Mouse (Mus musculus) cerebral cortex, adult 2 months (tissue): ENCODE measurements around the gene Kcnq1.

Experiments
- WGBS: fragments of 180-500 bp; shearing (Covaris S2); methylation state at CpG from one replicate; pipeline ENCODE4 v1.1.7; 2018; 5-methylcytosine and 5-hydroxymethylcytosine counted together

Kcnq1 gene

GRCm38 (mm10) chr7:143138789-143139188 is 32.6 kb downstream of the Kcnq1 start:
- WGBS: 50% methylated on average over 1 of the region's 1 CpGs

DNA sequence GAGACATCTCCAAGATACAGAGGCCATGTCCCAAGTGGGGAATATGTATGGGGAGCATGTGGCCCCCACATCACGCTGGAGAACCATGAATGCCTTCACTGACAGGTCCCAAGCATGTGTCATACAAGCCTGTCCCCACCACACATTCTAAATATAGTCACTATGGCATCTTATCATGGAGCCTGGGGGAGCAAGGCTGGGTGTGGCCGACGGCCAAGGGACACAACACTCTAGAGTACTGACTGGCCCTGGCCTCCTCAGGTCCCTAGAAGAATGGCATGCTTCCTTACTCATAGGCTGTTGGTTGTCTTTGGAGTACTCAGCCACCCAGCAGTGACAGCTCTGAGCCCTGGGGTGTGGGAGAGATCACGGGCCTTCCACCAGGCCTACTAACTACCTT is 33.8 kb downstream of the Kcnq1 start:
- 90% methylated on average over 4 of the region's 4 CpGs for WGBS

- WGBS: 95% methylated on average over 2 of the region's 2 CpGs
Observed at GRCm38 (mm10) chr7:143142680-143143079, 36.5 kb downstream of the Kcnq1 start.

DNA sequence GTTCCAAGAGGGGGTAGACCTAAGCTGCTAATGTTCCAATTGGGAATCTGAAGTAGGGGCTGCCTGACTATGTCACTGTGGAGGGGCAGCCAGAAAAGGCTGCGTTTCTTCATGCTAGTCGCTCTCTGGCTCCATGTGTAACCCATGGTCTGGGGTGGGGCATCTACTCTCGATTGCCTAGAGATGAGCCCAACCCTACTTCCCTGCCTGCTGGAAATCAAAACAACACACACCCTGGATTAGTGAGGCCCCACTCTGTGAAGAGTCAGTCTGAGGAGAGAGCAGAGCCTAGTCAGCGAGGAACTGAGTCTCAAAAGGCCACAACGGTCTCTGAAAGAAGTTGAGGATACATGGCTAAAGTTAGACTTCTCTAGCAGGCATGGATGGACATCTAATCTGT is 40.9 kb downstream of the Kcnq1 start:
- WGBS: 83% methylated on average over 5 of the region's 5 CpGs

DNA sequence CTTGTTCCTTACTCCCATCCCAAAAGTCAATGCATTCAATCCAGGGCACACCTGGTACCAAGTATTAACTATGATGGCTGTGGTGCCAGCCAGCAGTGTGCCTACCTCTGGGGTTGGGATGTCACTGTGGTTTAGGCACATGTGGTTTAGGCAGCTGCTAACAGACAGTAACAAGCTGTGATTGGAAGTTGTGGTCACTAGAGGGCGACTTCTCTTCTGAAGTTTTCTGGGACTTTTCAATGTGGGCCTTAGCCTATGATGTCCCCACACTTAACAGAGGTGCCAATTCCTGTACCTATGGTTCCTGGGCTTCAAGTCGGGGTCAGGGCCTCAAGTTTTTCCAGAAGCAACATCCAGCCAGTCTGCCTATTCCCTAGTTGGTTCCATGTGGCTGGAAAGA is 45.0 kb downstream of the Kcnq1 start:
- WGBS: 18% methylated on average over 2 of the region's 2 CpGs

- WGBS: 37% methylated on average over 3 of the region's 3 CpGs
Observed at GRCm38 (mm10) chr7:143152350-143152749, 46.2 kb downstream of the Kcnq1 start.

DNA sequence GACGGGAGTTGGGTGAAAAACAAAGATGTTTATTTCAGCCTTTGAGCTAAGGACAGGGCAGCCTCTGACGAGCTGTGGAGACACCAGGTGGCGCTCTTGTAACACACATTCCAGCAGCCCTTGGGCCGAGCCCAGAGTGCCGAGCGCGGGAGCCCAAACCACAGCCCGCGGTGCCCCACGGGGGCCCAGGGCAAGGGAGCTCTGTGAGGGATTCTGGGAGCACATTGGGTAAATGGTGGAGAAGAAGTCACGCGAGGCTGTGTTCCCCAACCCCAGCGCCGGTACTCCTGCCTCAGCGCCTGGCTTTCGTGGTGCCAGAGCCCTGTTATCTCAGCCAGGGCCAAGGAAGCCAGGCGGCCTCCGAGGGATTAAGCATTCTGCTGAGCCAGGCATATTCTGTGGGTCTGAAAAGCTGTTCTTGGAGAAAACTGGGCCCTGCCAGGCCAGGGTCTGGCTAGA is 47.8 kb downstream of the Kcnq1 start:
- WGBS: 2% methylated on average over 18 of the region's 18 CpGs

GRCm38 (mm10) chr7:143154458-143154871 is 48.3 kb downstream of the Kcnq1 start:
- WGBS: 59% methylated on average over 19 of the region's 19 CpGs

- WGBS: 65% methylated on average over 5 of the region's 5 CpGs
Observed at GRCm38 (mm10) chr7:143155257-143155656, 49.1 kb downstream of the Kcnq1 start.

- 92% methylated on average over 14 of the region's 14 CpGs for WGBS
Observed at GRCm38 (mm10) chr7:143158690-143159425, 52.7 kb downstream of the Kcnq1 start.

- 85% methylated on average over 11 of the region's 11 CpGs for WGBS
Observed at GRCm38 (mm10) chr7:143159446-143159845, 53.3 kb downstream of the Kcnq1 start.

GRCm38 (mm10) chr7:143160057-143160456 is 53.9 kb downstream of the Kcnq1 start:
- WGBS: 88% methylated on average over 5 of the region's 5 CpGs

DNA sequence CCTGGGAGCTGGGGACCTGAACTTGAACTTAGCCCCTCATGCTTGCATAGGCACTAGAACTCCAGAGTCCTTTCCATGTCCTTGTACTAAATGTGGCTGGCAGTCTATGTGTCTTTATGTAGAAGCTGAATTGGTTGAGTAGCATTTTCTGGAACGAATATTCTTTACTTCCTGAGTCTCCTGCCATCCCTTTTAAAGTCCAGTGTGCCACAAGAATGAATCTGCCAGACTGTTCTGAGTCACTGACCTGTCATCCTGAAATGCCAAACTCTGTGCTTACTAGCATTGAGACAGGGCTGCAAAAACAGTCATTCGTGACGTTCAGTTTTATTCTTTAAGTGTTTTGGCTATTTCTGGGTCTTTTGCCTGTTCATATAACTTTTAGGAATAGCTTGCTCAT is 55.9 kb downstream of the Kcnq1 start:
- WGBS: 62% methylated on average over 3 of the region's 3 CpGs

DNA sequence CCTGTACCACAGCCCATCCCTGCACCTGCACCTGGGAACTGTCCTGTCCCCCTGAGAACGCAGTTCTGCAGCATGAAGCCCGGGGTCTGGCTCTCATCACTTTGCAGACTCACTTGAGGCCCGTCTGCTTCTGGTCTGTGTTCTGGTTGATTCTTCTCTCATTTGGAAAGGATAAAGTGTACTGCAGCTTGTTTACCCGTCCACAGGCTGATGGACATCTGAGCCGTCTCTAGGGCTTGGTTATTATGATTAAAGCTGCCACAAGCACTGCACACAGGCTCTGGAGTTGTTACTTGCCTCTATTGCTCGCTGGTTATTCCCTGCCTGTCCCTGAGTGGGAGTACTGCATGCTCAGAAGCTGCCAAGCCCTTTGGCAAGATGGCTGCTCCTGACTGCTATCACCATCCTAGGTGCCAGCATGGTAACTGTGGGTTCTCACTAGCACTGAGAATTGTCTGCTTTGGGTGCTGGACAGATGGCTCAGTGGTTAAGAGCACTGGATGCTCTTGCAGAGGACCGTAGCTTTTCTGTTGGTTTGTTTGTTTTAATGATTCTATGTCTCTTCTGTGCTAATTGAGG is 59.6 kb downstream of the Kcnq1 start:
- WGBS: 80% methylated on average over 7 of the region's 7 CpGs

DNA sequence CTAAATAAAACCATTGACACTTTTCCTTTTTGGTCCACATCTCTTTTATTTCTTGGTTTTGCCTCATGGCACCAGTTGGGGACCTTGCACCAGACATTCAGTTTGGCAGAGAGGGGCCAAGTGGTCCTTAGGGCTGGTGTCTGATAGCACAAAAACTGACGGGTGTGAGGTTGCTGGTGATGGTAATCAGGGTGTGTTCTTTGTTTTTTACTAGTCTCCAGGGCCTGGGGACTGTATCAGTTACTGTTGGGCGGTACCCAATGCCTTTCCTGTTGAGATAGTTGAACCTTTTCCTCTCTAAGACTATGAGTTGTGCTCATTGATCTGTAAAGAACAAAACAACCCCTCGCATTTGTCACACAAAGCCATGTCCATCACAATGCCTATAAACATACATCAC is 61.1 kb downstream of the Kcnq1 start:
- 88% methylated on average over 3 of the region's 3 CpGs for WGBS

GRCm38 (mm10) chr7:143169371-143169770 is 63.2 kb downstream of the Kcnq1 start:
- WGBS: 96% methylated on average over 3 of the region's 3 CpGs

- WGBS: 88% methylated on average over 5 of the region's 5 CpGs
Observed at GRCm38 (mm10) chr7:143172914-143173547, 66.9 kb downstream of the Kcnq1 start.

DNA sequence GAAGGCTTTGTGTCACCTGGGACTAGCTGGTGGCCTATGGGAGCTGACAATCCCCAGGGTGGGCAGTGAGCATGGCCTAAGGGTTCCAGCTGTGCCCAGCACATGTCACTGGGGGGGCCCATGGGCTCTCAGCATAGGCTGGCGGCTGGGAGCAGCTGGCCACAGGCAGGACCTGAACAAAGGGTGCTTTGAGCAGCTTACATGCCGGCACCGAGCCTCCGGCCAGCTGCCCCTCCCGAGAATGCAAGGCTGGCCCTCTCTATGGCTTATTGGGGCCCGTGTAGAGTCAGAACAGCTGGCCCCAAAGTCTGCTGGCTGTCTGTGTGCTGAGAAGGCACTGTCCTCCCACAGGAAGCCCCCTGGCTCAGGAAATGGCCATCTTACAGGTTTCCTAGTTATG is 68.5 kb downstream of the Kcnq1 start:
- WGBS: 59% methylated on average over 6 of the region's 6 CpGs

DNA sequence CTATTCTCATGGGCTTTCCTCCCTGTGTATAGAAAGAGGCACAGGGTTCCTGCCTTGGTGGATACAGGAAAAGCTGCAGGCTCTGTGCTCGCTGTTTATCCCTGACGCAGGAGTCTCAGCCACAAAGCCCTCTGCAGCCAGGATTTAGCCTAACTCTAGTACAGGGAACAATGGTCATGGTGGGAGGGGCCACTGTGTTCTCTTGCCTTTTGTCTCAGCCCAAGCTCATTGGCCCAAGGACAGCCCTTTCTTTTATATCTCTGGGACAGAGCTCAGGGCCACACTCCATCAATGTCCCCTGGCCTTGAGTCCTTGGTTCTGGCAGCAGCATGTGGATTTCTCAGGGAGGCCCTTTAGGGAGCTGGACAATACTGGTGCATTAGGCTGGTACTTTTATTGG is 72.7 kb downstream of the Kcnq1 start:
- 63% methylated on average over 2 of the region's 2 CpGs for WGBS

DNA sequence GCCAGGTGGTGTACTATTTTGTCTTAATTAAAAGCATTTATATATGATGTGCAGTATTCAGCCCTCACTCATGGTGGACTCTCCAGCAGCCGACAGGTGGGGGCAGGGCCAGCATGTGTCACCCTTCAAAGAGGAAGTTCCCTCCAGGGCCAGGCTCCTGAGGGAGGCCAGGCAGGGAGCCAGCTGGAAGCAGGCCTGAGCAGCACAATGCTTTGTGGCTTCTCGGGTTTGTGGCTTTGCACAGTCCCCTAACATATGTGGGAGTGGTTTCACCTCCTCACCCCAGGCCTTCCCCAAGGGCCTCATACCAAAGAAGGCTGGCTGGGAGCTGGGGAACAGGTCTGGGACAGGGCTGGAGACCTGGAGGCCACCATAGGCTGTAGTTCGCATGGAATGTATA is 74.6 kb downstream of the Kcnq1 start:
- WGBS: 40% methylated on average over 3 of the region's 3 CpGs

DNA sequence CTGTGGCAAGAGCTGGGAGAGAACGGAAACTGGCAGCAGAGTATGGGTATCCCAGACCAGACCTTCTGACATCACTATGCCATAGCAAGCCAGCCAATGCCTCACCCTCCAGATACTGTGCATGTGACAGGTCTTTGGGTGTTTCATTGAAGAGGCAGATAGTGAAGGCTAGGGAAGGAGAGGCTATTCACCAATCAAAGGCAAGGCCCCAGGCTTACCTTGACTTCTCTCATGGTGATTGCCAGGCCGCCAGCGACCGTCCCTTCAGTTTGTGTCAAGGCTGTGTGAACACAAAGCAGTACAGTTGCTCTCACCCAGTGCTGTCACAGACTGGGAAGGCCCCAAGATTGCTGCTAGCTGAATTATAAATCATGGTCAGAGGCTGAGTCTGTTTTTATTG is 75.1 kb downstream of the Kcnq1 start:
- over 99% methylated on average over 4 of the region's 4 CpGs for WGBS

DNA sequence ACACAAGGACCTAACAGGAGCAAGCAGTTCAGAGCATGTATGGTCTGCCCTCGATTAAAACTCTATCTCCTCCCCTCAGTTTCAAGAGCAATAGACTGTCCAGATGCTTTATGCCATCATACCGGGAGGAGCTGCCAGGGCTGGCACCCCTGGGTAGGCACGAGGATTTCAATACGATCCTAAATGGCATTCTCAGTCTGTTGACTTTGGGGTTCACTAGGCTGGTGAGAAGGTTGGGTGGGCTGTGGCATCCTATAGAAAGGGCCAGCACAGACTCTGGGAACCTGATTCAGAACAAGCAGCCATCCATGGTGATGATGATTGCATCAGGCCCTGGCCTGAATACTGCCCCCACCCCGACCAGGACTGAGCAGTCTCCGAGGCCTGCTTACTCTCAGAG is 79.3 kb downstream of the Kcnq1 start:
- WGBS: 86% methylated on average over 6 of the region's 6 CpGs

- 69% methylated on average over 10 of the region's 10 CpGs for WGBS
Observed at GRCm38 (mm10) chr7:143186378-143186777, 80.2 kb downstream of the Kcnq1 start.
